Mouse (Mus musculus): ENCODE data around the gene Mex3a.

- no peak for TF ChIP-seq CTCF (IDR thresholded peaks at IDR 0.05; ENCODE audit: borderline replicate concordance, insufficient read depth, low read length)
- no peak for TF ChIP-seq POLR2A (IDR thresholded peaks at IDR 0.05; ENCODE audit: low read depth, low read length)
Observed at GRCm38 (mm10) chr3:88569093-88569492, 36.9 kb downstream of the Mex3a start.
